ENCODE assay signal across 28 mouse cellular contexts in the genomic region with DNA sequence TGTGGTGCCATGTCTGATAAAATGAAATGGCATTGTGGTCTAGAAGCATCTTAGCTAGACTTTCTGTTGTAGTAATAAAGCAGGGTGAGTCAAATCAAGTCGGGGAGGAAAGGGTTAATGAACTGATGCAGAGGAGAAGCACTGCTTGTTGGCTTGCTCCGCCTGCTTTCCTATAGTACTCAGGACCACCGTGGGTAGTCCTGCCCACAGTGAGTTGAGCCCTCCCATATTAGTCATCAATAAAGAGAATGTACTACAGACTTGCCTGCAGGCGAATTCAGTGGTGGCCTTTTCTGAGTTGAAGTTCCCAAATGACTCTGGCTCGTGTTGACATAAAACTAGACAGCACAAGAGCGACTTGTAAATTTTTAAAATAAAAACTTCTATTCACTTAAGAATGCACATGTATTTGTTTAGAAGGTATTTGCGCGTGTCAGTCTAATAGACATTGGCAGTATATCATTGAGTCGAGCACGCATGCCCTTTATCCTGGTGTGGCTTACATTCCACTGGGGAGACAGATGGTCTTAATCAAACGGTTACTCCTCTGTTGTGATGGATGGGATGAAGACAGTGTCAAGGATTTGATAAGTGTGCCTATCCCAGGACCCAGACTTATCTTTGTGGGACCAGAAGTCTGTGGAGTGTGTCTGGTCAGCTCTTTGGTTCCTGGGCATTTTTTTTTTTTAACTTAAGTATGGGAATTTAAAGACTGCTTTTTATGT. TPM values are rescaled to one million over a fixed set of nuclear protein-coding genes. Genes with fewer than 3 reads are reported as not detected.
A peak's percentile ranks its signal among the peaks of the same experiment; 100 is the strongest.
DNase-seq lines count a peak whose midpoint lies in the region; ATAC-seq and TF ChIP-seq lines count a peak whose summit lies in the region.
"Had no signal": no experiment of that assay in that cellular context is flagged by ENCODE, and none has a peak within 500 bp of the region (broad histone marks: within the 10 kb centered on the region; RNA-seq: fewer than 3 reads in every experiment).

No protein-coding gene starts in this region.

- no peak overlapping the region for H3K9ac ChIP-seq in kidney, postnatal 0 days (ENCODE audit: low read depth, low read length)
- no peak overlapping the region for H3K9ac ChIP-seq in limb, embryonic 14.5 days (ENCODE audit: low read depth, low read length, severe bottlenecking)
- H3K9ac ChIP-seq: embryonic facial prominence, embryonic 13.5 days; forebrain, embryonic 13.5 days; hindbrain, embryonic 15.5 days; intestine, embryonic 15.5 days; liver, embryonic 15.5 days; lung, embryonic 15.5 days had no signal

- no peak for TF ChIP-seq POLR2A in limb, embryonic 14.5 days (IDR thresholded peaks at IDR 0.05; ENCODE audit: borderline replicate concordance, extremely low read depth, insufficient read depth, insufficient read length)

- H3K4me2 ChIP-seq in kidney, postnatal 0 days (ENCODE audit: low read length), result no peak overlapping the region
- no peak overlapping the region for H3K4me2 ChIP-seq in limb, embryonic 14.5 days (replicated peaks; ENCODE audit: low read depth, low read length, severe bottlenecking)
- H3K4me2 ChIP-seq: embryonic facial prominence, embryonic 13.5 days; forebrain, embryonic 13.5 days; hindbrain, embryonic 15.5 days; intestine, embryonic 15.5 days; liver, embryonic 15.5 days; lung, embryonic 15.5 days had no signal

- H3K4me3 ChIP-seq in kidney, postnatal 0 days (replicated peaks; ENCODE audit: low read depth, low read length), result no peak overlapping the region
- no peak overlapping the region for H3K4me3 ChIP-seq in limb, embryonic 14.5 days (replicated peaks; ENCODE audit: low read length)
- H3K4me3 ChIP-seq: embryonic facial prominence, embryonic 13.5 days; forebrain, embryonic 13.5 days; gastrocnemius, adult 2 months; hindbrain, embryonic 15.5 days; intestine, embryonic 15.5 days; liver, embryonic 15.5 days; lung, embryonic 15.5 days; megakaryocyte, embryonic 14.5 days had no signal

- 35% methylated on average over 11 of the region's 11 CpGs for WGBS in kidney, postnatal 0 days
- WGBS in limb, embryonic 14.5 days, result 16% methylated on average over 11 of the region's 11 CpGs

- H3K27ac ChIP-seq in kidney, postnatal 0 days, result no peak overlapping the region
- H3K27ac ChIP-seq in limb, embryonic 14.5 days (replicated peaks; ENCODE audit: low read depth, low read length), result no peak overlapping the region
- H3K27ac ChIP-seq: embryonic facial prominence, embryonic 13.5 days; forebrain, embryonic 13.5 days; gastrocnemius, adult 2 months; hindbrain, embryonic 15.5 days; intestine, embryonic 15.5 days; liver, embryonic 15.5 days; lung, embryonic 15.5 days had no signal

- no peak for TF ChIP-seq CTCF in kidney, postnatal 0 days (IDR thresholded peaks at IDR 0.05; ENCODE audit: low read depth)

- H3K27me3 ChIP-seq in kidney, postnatal 0 days (ENCODE audit: insufficient read depth, low read length), result no peaks in the 10 kb centered on the region
- no peaks in the 10 kb centered on the region for H3K27me3 ChIP-seq in limb, embryonic 14.5 days (ENCODE audit: control insufficient read depth, insufficient read depth, low read length)
- H3K27me3 ChIP-seq: intestine, embryonic 15.5 days; liver, embryonic 15.5 days; lung, embryonic 15.5 days; megakaryocyte, embryonic 14.5 days had no signal

- peak; percentile 40 for DNase-seq in kidney, postnatal 0 days (ENCODE audit: low spot score)
- DNase-seq in kidney, postnatal 25 days, result no peak
- DNase-seq in NIH3T3 (ENCODE audit: low read depth), result peak; percentile 31
- peak; percentile 25 for DNase-seq in embryo, embryonic 9.5 days (ENCODE audit: extremely low spot score)
- peak; percentile 47 for DNase-seq in limb, embryonic 14.5 days (ENCODE audit: low spot score)
- DNase-seq in B cell, adult 2 months, result no peak
- DNase-seq: adrenal gland, adult 8-10 months; cerebellum, adult 11-12 months; cerebellum, postnatal 25 days; gastrocnemius, adult 2 months; heart, adult 11 months; heart, postnatal 36 days; kidney, adult 8-10 months; kidney, postnatal 14 days; liver; lung, postnatal 36 days; right cerebral cortex, postnatal 25 days; spleen, adult 18-20 months had no signal

- no peaks in the 10 kb centered on the region for H3K9me3 ChIP-seq in kidney, postnatal 0 days (replicated peaks; ENCODE audit: low read length)
- H3K9me3 ChIP-seq in limb, embryonic 14.5 days (ENCODE audit: control insufficient read depth, low read length), result no peaks in the 10 kb centered on the region
- H3K9me3 ChIP-seq: embryonic facial prominence, embryonic 13.5 days; forebrain, embryonic 13.5 days; G1E; hindbrain, embryonic 15.5 days; intestine, embryonic 15.5 days; liver, embryonic 15.5 days; lung, embryonic 15.5 days; megakaryocyte, embryonic 14.5 days had no signal

- H3K4me1 ChIP-seq in kidney, postnatal 0 days (replicated peaks; ENCODE audit: insufficient read depth, low read length), result no peaks in the 10 kb centered on the region; the same call in 1 of the 2 replicates
- peaks cover 11% of the 10 kb centered on the region for H3K4me1 ChIP-seq in limb, embryonic 14.5 days (ENCODE audit: control insufficient read depth, insufficient read depth, low read length)
- H3K4me1 ChIP-seq: intestine, embryonic 15.5 days; liver, embryonic 15.5 days had no signal

- ATAC-seq in kidney, postnatal 0 days (replicated peaks; ENCODE audit: low FRiP score, low read depth), result no peak
- no peak for ATAC-seq in limb, embryonic 14.5 days (ENCODE audit: low FRiP score, low read depth)
- ATAC-seq in megakaryocyte-erythroid progenitor cell, adult 5-6 weeks (replicated peaks; ENCODE audit: low FRiP score, low TSS enrichment, poor library complexity, severe bottlenecking), result no peak
- ATAC-seq: activated CD4-positive, CD25-positive, alpha-beta regulatory T cell, adult 4 months; forebrain, embryonic 13.5 days; intestine, embryonic 15.5 days had no signal

- H3K36me3 ChIP-seq in kidney, postnatal 0 days (ENCODE audit: insufficient read depth, low read length), result no peaks in the 10 kb centered on the region
- H3K36me3 ChIP-seq in limb, embryonic 14.5 days (ENCODE audit: control insufficient read depth, insufficient read depth, low read length), result no peaks in the 10 kb centered on the region
- H3K36me3 ChIP-seq: embryonic facial prominence, embryonic 13.5 days; G1E; hindbrain, embryonic 15.5 days; intestine, embryonic 15.5 days; liver, embryonic 15.5 days; lung, embryonic 15.5 days had no signal

RNA-seq across cellular contexts. Expression of gene Mylk, which starts 59.4 kb away (rescaled TPM):
- 67.3 and 68.5 TPM in 2 replicates for polyA plus RNA-seq in kidney, postnatal 0 days (2015; fragmentation: Nextera tagmentation; extraction: Ambion mirVana)
- polyA plus RNA-seq in limb, embryonic 14.5 days (2012; rRNA removed), result 17.0 and 18.4 TPM in 2 replicates
- 12.2 and 14.9 TPM in 2 replicates for polyA plus RNA-seq in limb, embryonic 14.5 days (2014; fragmentation: Nextera tagmentation; extraction: Ambion mirVana)
- 2.3 and 2.4 TPM in 2 replicates for total RNA-seq in megakaryocyte-erythroid progenitor cell, adult 5-6 weeks (2014; fragmentation: Nextera tagmentation)
- 0.84 and 1.6 TPM in 2 replicates for total RNA-seq in megakaryocyte-erythroid progenitor cell, adult 5-6 weeks (2017)
- polyA plus RNA-seq: G1E had no signal

Comparison
In these comparisons a context has a peak if more than half of its experiments do, and no peak if none do; other contexts are left out.
1. DNase-seq: peak in kidney, postnatal 0 days (single experiment), NIH3T3 (single experiment), embryo, embryonic 9.5 days (single experiment) and limb, embryonic 14.5 days (single experiment); none in kidney, postnatal 25 days (0 of 2) and B cell, adult 2 months (0 of 2).